Mouse (Mus musculus): ENCODE measurements at regions not wholly inside any gene's neighbourhood (a gene's known extent, or its start where the extent isn't known, plus 50 kb on each side); places are given as distances from the start of the nearest gene placed in this dataset.

- Histone ChIP-seq H3K36me3 (ENCODE audit: control insufficient read depth, insufficient read depth, low read length) (no peaks in the 10 kb centered on the region), H3K27me3 (ENCODE audit: control insufficient read depth, insufficient read depth, low read length) (no peaks in the 10 kb centered on the region), H3K9ac (ENCODE audit: low read length) (no peak overlapping the region), H3K27ac (ENCODE audit: low read depth, low read length) (no peak overlapping the region), H3K4me1 (ENCODE audit: control insufficient read depth, insufficient read depth, low read length) (no peaks in the 10 kb centered on the region), H3K9me3 (ENCODE audit: control insufficient read depth, low read length) (no peaks in the 10 kb centered on the region), H3K4me2 (ENCODE audit: low read depth) (no peak overlapping the region), H3K4me3 (ENCODE audit: low read depth, low read length) (no peak overlapping the region)
- DNase-seq (ENCODE audit: low spot score) = no peak
- 91% methylated on average over 5 of the region's 5 CpGs for WGBS
- no peak for ATAC-seq (ENCODE audit: insufficient read depth, low FRiP score, low TSS enrichment)
Observed at GRCm38 (mm10) chr3:144110331-144111080, 94.5 kb downstream of the Lmo4 start.

DNA sequence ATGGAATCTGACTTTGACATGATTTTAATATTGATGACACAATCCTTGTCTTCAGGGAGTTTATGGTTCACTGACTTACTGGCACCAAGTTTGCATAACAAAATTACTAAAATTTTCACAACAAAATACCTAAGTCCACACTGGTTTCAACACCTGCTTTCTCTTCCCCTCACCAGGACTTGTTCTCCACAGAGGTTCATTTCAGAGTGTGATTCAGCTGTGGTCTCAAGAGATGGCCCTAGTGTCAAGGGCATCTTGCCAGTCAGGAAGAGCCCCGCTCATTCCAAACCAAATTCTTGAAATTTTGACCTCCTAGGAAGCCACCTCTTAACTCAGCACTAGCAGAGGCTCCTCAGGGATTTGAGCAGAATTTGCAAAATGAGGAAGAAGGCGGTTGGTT, 95.3 kb downstream of the Lmo4 start:
- Histone ChIP-seq H3K9ac (ENCODE audit: low read length) (no peak overlapping the region), H3K36me3 (ENCODE audit: control insufficient read depth, insufficient read depth, low read length) (no peaks in the 10 kb centered on the region), H3K4me1 (ENCODE audit: control insufficient read depth, insufficient read depth, low read length) (no peaks in the 10 kb centered on the region), H3K9me3 (ENCODE audit: control insufficient read depth, low read length) (no peaks in the 10 kb centered on the region), H3K27ac (ENCODE audit: low read depth, low read length) (no peak overlapping the region), H3K4me2 (ENCODE audit: low read depth) (no peak overlapping the region), H3K4me3 (ENCODE audit: low read depth, low read length) (no peak overlapping the region), H3K27me3 (ENCODE audit: control insufficient read depth, insufficient read depth, low read length) (no peaks in the 10 kb centered on the region)
- DNase-seq (ENCODE audit: low spot score) = no peak
- WGBS = 81% methylated on average over 2 of the region's 2 CpGs
- no peak for ATAC-seq (ENCODE audit: insufficient read depth, low FRiP score, low TSS enrichment)

- DNase-seq (ENCODE audit: low spot score) = no peak
- 79% methylated on average over 6 of the region's 6 CpGs for WGBS
- no peak for ATAC-seq (ENCODE audit: insufficient read depth, low FRiP score, low TSS enrichment)
- Histone ChIP-seq H3K27me3 (ENCODE audit: control insufficient read depth, insufficient read depth, low read length) (no peaks in the 10 kb centered on the region), H3K9ac (ENCODE audit: low read length) (no peak overlapping the region), H3K36me3 (ENCODE audit: control insufficient read depth, insufficient read depth, low read length) (no peaks in the 10 kb centered on the region), H3K4me1 (ENCODE audit: control insufficient read depth, insufficient read depth, low read length) (no peaks in the 10 kb centered on the region), H3K27ac (ENCODE audit: low read depth, low read length) (no peak overlapping the region), H3K4me2 (ENCODE audit: low read depth) (no peak overlapping the region), H3K4me3 (ENCODE audit: low read depth, low read length) (no peak overlapping the region), H3K9me3 (ENCODE audit: control insufficient read depth, low read length) (no peaks in the 10 kb centered on the region)
Observed at GRCm38 (mm10) chr3:144108310-144108709, 96.7 kb downstream of the Lmo4 start.

GRCm38 (mm10) chr3:144107664-144108063, 97.4 kb downstream of the Lmo4 start:
- ATAC-seq (ENCODE audit: insufficient read depth, low FRiP score, low TSS enrichment) (no peak), DNase-seq (ENCODE audit: low spot score) (no peak)
- H3K4me3 ChIP-seq (ENCODE audit: low read depth, low read length) = no peak overlapping the region
- no peaks in the 10 kb centered on the region for H3K36me3 ChIP-seq (ENCODE audit: control insufficient read depth, insufficient read depth, low read length)
- H3K9me3 ChIP-seq (ENCODE audit: control insufficient read depth, low read length) = no peaks in the 10 kb centered on the region
- no peaks in the 10 kb centered on the region for H3K27me3 ChIP-seq (ENCODE audit: control insufficient read depth, insufficient read depth, low read length)
- H3K27ac ChIP-seq (ENCODE audit: low read depth, low read length) = no peak overlapping the region
- no peak overlapping the region for H3K9ac ChIP-seq (ENCODE audit: low read length)
- 84% methylated on average over 7 of the region's 7 CpGs for WGBS
- no peaks in the 10 kb centered on the region for H3K4me1 ChIP-seq (ENCODE audit: control insufficient read depth, insufficient read depth, low read length)
- no peak overlapping the region for H3K4me2 ChIP-seq (ENCODE audit: low read depth)

DNA sequence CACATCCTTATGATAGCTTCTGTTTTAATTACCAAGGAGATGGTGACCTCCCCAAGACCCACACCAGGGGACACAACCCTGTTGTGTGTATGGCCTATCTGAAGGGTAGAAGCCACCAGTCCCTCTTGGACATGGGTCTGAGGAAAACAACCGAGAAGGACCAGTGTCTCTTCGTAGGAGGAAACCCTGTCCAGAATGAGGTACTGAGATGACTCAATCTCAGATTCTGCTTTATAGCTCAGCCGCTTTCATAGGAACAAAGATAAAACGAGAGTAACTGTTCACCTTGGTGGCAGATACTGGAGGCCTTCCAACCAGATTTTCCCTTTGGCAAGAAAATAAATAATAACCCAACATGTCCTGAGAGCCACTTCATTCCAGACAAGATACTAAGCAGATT, 100.7 kb downstream of the Lmo4 start:
- DNase-seq (ENCODE audit: low spot score) = no peak
- WGBS = 94% methylated on average over 4 of the region's 4 CpGs
- H3K9ac ChIP-seq (ENCODE audit: low read length) = no peak overlapping the region
- no peaks in the 10 kb centered on the region for H3K27me3 ChIP-seq (ENCODE audit: control insufficient read depth, insufficient read depth, low read length)
- no peak overlapping the region for H3K27ac ChIP-seq (ENCODE audit: low read depth, low read length)
- H3K36me3 ChIP-seq (ENCODE audit: control insufficient read depth, insufficient read depth, low read length) = no peaks in the 10 kb centered on the region
- ATAC-seq (ENCODE audit: insufficient read depth, low FRiP score, low TSS enrichment) = no peak
- no peaks in the 10 kb centered on the region for H3K9me3 ChIP-seq (ENCODE audit: control insufficient read depth, low read length)
- no peak overlapping the region for H3K4me2 ChIP-seq (ENCODE audit: low read depth)
- no peaks in the 10 kb centered on the region for H3K4me1 ChIP-seq (ENCODE audit: control insufficient read depth, insufficient read depth, low read length)
- no peak overlapping the region for H3K4me3 ChIP-seq (ENCODE audit: low read depth, low read length)

GRCm38 (mm10) chr3:144099444-144099843, 105.6 kb downstream of the Lmo4 start:
- ATAC-seq (ENCODE audit: insufficient read depth, low FRiP score, low TSS enrichment) = no peak
- no peak for DNase-seq (ENCODE audit: low spot score)
- 82% methylated on average over 2 of the region's 2 CpGs for WGBS
- Histone ChIP-seq H3K4me1 (ENCODE audit: control insufficient read depth, insufficient read depth, low read length) (no peaks in the 10 kb centered on the region), H3K9me3 (ENCODE audit: control insufficient read depth, low read length) (no peaks in the 10 kb centered on the region), H3K27ac (ENCODE audit: low read depth, low read length) (no peak overlapping the region), H3K9ac (ENCODE audit: low read length) (no peak overlapping the region), H3K4me3 (ENCODE audit: low read depth, low read length) (no peak overlapping the region), H3K4me2 (ENCODE audit: low read depth) (no peak overlapping the region), H3K36me3 (ENCODE audit: control insufficient read depth, insufficient read depth, low read length) (no peaks in the 10 kb centered on the region), H3K27me3 (ENCODE audit: control insufficient read depth, insufficient read depth, low read length) (no peaks in the 10 kb centered on the region)

DNA sequence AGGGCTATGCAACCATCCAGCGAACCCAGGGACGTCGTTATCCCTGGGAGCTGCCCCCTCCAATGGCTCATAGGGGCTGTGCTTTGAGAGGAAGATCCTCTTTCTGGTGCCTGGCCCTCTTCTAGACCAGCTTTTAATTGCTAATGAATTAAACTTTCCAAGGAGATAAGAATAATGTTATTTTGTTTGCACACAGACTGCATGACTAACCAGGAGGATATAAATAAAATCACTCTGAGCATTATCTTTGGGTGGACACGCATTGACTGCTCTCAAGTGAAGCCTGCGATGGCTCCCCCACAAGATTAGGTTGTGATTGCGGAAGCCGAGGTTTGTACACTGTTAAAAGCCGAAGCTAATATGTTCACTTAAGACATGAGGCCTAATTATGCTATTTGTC, 106.3 kb downstream of the Lmo4 start:
- H3K9me3 ChIP-seq (ENCODE audit: control insufficient read depth, low read length) = no peaks in the 10 kb centered on the region
- no peaks in the 10 kb centered on the region for H3K36me3 ChIP-seq (ENCODE audit: control insufficient read depth, insufficient read depth, low read length)
- H3K27me3 ChIP-seq (ENCODE audit: control insufficient read depth, insufficient read depth, low read length) = no peaks in the 10 kb centered on the region
- no peak overlapping the region for H3K9ac ChIP-seq (ENCODE audit: low read length)
- ATAC-seq (ENCODE audit: insufficient read depth, low FRiP score, low TSS enrichment) (no peak), DNase-seq (ENCODE audit: low spot score) (no peak)
- 75% methylated on average over 8 of the region's 8 CpGs for WGBS
- H3K4me1 ChIP-seq (ENCODE audit: control insufficient read depth, insufficient read depth, low read length) = no peaks in the 10 kb centered on the region
- no peak overlapping the region for H3K27ac ChIP-seq (ENCODE audit: low read depth, low read length)
- H3K4me3 ChIP-seq (ENCODE audit: low read depth, low read length) = no peak overlapping the region
- no peak overlapping the region for H3K4me2 ChIP-seq (ENCODE audit: low read depth)

- no peak overlapping the region for H3K4me3 ChIP-seq (ENCODE audit: low read depth, low read length)
- 91% methylated on average over 1 of the region's 1 CpGs for WGBS
Observed at GRCm38 (mm10) chr3:144091231-144091630, 113.8 kb downstream of the Lmo4 start.

DNA sequence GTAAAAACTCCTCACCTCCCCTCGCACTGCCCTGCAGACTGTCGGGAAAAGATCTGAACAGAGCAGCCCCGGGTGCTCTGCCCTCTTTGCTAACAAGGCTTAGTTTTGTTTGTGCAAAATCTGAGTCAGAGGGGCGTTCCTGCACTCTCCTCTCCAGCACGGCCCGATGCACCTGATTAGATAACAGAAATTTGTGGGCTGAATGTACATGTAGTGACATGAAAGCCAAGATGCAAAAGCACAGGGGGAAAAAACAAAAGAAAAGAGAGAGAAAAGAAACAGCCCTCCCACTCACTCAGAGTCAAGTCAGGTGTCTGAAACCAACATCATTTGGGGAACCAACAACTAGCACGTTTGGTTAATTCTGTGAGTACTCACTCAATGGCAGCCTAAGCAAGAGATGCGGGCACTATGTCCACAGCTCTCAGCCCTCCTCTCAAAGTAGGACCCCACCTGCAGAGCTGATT, 115.2 kb downstream of the Lmo4 start:
- Histone ChIP-seq H3K27me3 (ENCODE audit: control insufficient read depth, insufficient read depth, low read length) (no peaks in the 10 kb centered on the region), H3K4me3 (ENCODE audit: low read depth, low read length) (no peak overlapping the region), H3K4me2 (ENCODE audit: low read depth) (no peak overlapping the region), H3K36me3 (ENCODE audit: control insufficient read depth, insufficient read depth, low read length) (no peaks in the 10 kb centered on the region), H3K9me3 (ENCODE audit: control insufficient read depth, low read length) (no peaks in the 10 kb centered on the region), H3K27ac (ENCODE audit: low read depth, low read length) (no peak overlapping the region), H3K4me1 (ENCODE audit: control insufficient read depth, insufficient read depth, low read length) (no peaks in the 10 kb centered on the region), H3K9ac (ENCODE audit: low read length) (no peak overlapping the region)
- ATAC-seq (ENCODE audit: insufficient read depth, low FRiP score, low TSS enrichment) (no peak), DNase-seq (ENCODE audit: low spot score) (no peak)
- 60% methylated on average over 8 of the region's 8 CpGs for WGBS

More at GRCm38 (mm10) chr3:144091231-144091630, 113.8 kb downstream of the Lmo4 start:
- ATAC-seq (ENCODE audit: insufficient read depth, low FRiP score, low TSS enrichment) (no peak), DNase-seq (ENCODE audit: low spot score) (no peak)
- Histone ChIP-seq H3K36me3 (ENCODE audit: control insufficient read depth, insufficient read depth, low read length) (no peaks in the 10 kb centered on the region), H3K4me1 (ENCODE audit: control insufficient read depth, insufficient read depth, low read length) (no peaks in the 10 kb centered on the region), H3K27ac (ENCODE audit: low read depth, low read length) (no peak overlapping the region), H3K9me3 (ENCODE audit: control insufficient read depth, low read length) (no peaks in the 10 kb centered on the region), H3K27me3 (ENCODE audit: control insufficient read depth, insufficient read depth, low read length) (no peaks in the 10 kb centered on the region), H3K4me2 (ENCODE audit: low read depth) (no peak overlapping the region), H3K9ac (ENCODE audit: low read length) (no peak overlapping the region)
